Mouse (Mus musculus) right cerebral cortex, postnatal 14 days (tissue): ENCODE data around the gene Stk17b.
"Not testable (repeated sequence)": the region's sequence is repeated elsewhere in the genome, so short reads cannot be mapped to it uniquely, and the experiment has no call there.

ENCODE experiments used
- DNase-seq: peaks from one replicate; pipeline ENCODE4 v3.0.0; 2022

Stk17b gene

GRCm38 (mm10) chr1:53782079-53782478, 2.9 kb downstream of the Stk17b start:
- no peak for DNase-seq

GRCm38 (mm10) chr1:53781311-53781710, 3.7 kb downstream of the Stk17b start:
- no peak for DNase-seq

GRCm38 (mm10) chr1:53776176-53776905, 8.7 kb downstream of the Stk17b start:
- no peak for DNase-seq

- DNase-seq: no peak
Observed at GRCm38 (mm10) chr1:53775545-53775944, 9.5 kb downstream of the Stk17b start.

GRCm38 (mm10) chr1:53775036-53775435, 10.0 kb downstream of the Stk17b start:
- DNase-seq: no peak

- no peak for DNase-seq
Observed at GRCm38 (mm10) chr1:53774571-53774970, 10.5 kb downstream of the Stk17b start.

GRCm38 (mm10) chr1:53773994-53774393, 11.0 kb downstream of the Stk17b start:
- no peak for DNase-seq

GRCm38 (mm10) chr1:53772967-53773366, 12.1 kb downstream of the Stk17b start:
- DNase-seq: no peak

GRCm38 (mm10) chr1:53771476-53771875, 13.5 kb downstream of the Stk17b start:
- no peak for DNase-seq

GRCm38 (mm10) chr1:53766112-53766511, 18.9 kb downstream of the Stk17b start:
- DNase-seq: no peak

- DNase-seq: no peak
Observed at GRCm38 (mm10) chr1:53757316-53757715, 27.7 kb downstream of the Stk17b start.

GRCm38 (mm10) chr1:53753501-53753900, 31.5 kb downstream of the Stk17b start:
- not testable (repeated sequence) for DNase-seq

GRCm38 (mm10) chr1:53751144-53751543, 33.9 kb downstream of the Stk17b start:
- DNase-seq: no peak

GRCm38 (mm10) chr1:53750697-53751096, 34.3 kb downstream of the Stk17b start:
- not testable (repeated sequence) for DNase-seq

- not testable (repeated sequence) for DNase-seq
Observed at GRCm38 (mm10) chr1:53749881-53750385, 35.1 kb downstream of the Stk17b start.

GRCm38 (mm10) chr1:53748571-53748970, 36.5 kb downstream of the Stk17b start:
- no peak for DNase-seq

- DNase-seq: no peak
Observed at GRCm38 (mm10) chr1:53746001-53746400, 39.0 kb downstream of the Stk17b start.

- DNase-seq: no peak
Observed at GRCm38 (mm10) chr1:53741742-53742458, 43.1 kb downstream of the Stk17b start.

- DNase-seq: no peak
Observed at GRCm38 (mm10) chr1:53740777-53741336, 44.2 kb downstream of the Stk17b start.

- DNase-seq: not testable (repeated sequence)
Observed at GRCm38 (mm10) chr1:53740077-53740776, 44.8 kb downstream of the Stk17b start.

GRCm38 (mm10) chr1:53736583-53736982, 48.4 kb downstream of the Stk17b start:
- DNase-seq: no peak

GRCm38 (mm10) chr1:53728489-53729225, 56.4 kb downstream of the Stk17b start:
- no peak for DNase-seq
